Mouse (Mus musculus) liver, embryonic 12.5 days (tissue): Measurements from ENCODE around the gene Edil3. TPM values are rescaled to one million over a fixed set of nuclear protein-coding genes. Genes with fewer than 3 reads are reported as not detected.

Experiments
- ATAC-seq: fragments of 200-750 bp; cut with Nextera tagmentation; 2 replicates; pipeline ENCODE4 v1.8.0; 2017; ENCODE audit warnings: moderate number of reproducible peaks, mild to moderate bottlenecking, moderate library complexity
- H3K27ac ChIP-seq: fragments of 300-500 bp; sonication (generic); 2 replicates; pipeline ENCODE4 v1.5.1; 2016; ENCODE audit warnings: mild to moderate bottlenecking
- H3K27me3 ChIP-seq: fragments of 300-500 bp; sonication (generic); replicated peaks from 2 replicates; pipeline ENCODE4 v1.6.1; 2016; ENCODE audit warnings: mild to moderate bottlenecking, moderate library complexity
- H3K36me3 ChIP-seq: fragments of 300-500 bp; sonication (generic); 2 replicates; pipeline ENCODE4 v1.6.1; 2016; ENCODE audit warnings: mild to moderate bottlenecking, moderate library complexity
- H3K4me1 ChIP-seq: fragments of 300-500 bp; sonication (generic); 2 replicates; pipeline ENCODE4 v1.6.1; 2016
- H3K4me2 ChIP-seq: fragments of 300-500 bp; sonication (generic); 2 replicates; pipeline ENCODE4 v1.6.1; 2016; ENCODE audit warnings: mild to moderate bottlenecking, moderate library complexity
- H3K4me3 ChIP-seq: fragments of 300-500 bp; sonication (generic); 2 replicates; pipeline ENCODE4 v1.5.1; 2016; ENCODE audit warnings: mild to moderate bottlenecking, moderate library complexity
- H3K9ac ChIP-seq: fragments of 300-500 bp; sonication (generic); 2 replicates; pipeline ENCODE4 v1.6.1; 2016; ENCODE audit warnings: mild to moderate bottlenecking, moderate library complexity
- H3K9me3 ChIP-seq: fragments of 300-500 bp; sonication (generic); replicated peaks from 2 replicates; pipeline ENCODE4 v1.6.1; 2016; ENCODE audit warnings: mild to moderate bottlenecking, moderate library complexity
- WGBS: fragments of 180-500 bp; shearing (Covaris S2); methylation state at CpG from one replicate; pipeline ENCODE4 v1.1.7; 2016; ENCODE audit not compliant: insufficient replicate concordance; 5-methylcytosine and 5-hydroxymethylcytosine counted together
- polyA plus RNA-seq: library from polyadenylated mRNA; unstranded; fragments of >200 nt; fragmentation: Nextera tagmentation; extraction: Ambion mirVana; gene quantifications from 2 replicates; pipeline ENCODE4 v1.2.1, GENCODE M21; 2016

Edil3 gene
- polyA plus RNA-seq, 1 experiment from 2014 or later: 0.56 TPM

DNA sequence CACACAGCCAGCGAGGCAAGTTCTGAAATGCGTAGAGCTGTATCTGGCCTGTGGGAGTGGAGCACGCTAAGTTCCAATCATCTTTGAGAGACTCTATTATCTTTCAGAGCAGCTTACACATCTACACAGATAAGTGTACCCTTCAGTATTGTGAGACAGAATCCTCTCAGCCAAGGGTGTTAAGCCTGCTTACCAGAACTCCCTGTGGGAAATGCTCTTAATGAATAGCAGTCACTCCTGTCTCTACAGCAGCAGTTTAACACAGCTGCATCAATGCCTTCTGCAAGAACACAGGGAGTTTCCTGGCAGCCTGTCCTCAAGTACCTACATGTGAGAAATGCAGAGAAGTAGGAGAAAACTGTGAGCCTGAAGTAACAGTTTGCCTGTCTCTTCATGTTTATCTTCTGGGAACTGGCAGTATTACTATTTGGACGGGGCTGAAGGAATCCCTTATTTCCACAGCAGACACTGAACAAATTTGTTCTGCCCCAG, 324.8 kb downstream of the Edil3 start:
- Histone ChIP-seq H3K36me3 (no peaks in the 10 kb centered on the region), H3K27me3 (no peaks in the 10 kb centered on the region), H3K4me2 (no peak overlapping the region), H3K27ac (no peak overlapping the region), H3K9me3 (no peaks in the 10 kb centered on the region), H3K4me1 (no peaks in the 10 kb centered on the region), H3K4me3 (no peak overlapping the region), H3K9ac (no peak overlapping the region)
- WGBS: 45% methylated on average over 4 of the region's 4 CpGs
- 0 out of 2 replicates have a peak, but pooled peaks have one; percentile 37 for ATAC-seq

DNA sequence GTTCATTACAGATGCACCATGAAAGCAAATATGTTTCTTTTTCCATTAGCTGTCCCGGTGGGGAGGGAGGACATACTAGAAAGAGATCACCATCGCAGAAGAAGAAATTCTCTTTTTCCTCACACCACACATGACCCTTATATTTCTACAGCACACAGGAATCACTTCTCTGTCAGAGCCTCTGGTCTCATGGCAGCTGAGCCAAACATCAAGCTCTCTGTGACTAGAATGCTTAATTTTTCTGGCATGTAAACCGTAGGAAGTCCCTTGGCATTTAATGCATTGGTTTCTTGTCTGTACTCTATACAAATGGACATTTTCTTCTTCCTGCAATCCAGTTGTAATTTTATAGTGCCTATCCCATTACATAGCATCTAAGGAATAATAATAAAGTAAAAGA, 330.6 kb downstream of the Edil3 start:
- no peak for ATAC-seq
- WGBS: 66% methylated on average over 3 of the region's 3 CpGs

DNA sequence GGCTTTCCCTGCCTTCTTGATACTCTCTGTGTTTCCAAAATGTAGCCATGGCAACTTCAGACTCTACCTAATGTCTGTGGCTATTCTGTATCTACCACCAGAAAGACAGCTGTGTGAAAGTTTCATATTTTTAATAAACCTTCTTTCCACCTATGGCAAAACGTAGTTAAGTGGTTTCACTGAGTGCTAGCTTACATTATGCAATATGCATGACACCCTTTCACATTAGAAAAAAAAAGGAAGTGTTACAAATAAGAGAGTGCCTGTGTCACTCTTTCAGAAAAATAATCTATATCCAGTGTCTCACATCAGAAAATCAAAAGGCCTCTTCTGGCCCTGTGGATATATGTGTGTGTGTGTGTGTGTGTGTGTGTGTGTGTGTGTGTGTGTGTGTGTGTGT, 346.7 kb downstream of the Edil3 start:
- no peaks in the 10 kb centered on the region for H3K9me3 ChIP-seq
- no peak overlapping the region for H3K27ac ChIP-seq
- ATAC-seq: no peak
- no peaks in the 10 kb centered on the region for H3K4me1 ChIP-seq
- no peak overlapping the region for H3K9ac ChIP-seq
- H3K4me3 ChIP-seq: no peak overlapping the region
- no peaks in the 10 kb centered on the region for H3K27me3 ChIP-seq
- WGBS: 31% methylated on average over 1 of the region's 1 CpGs
- no peak overlapping the region for H3K4me2 ChIP-seq
- no peaks in the 10 kb centered on the region for H3K36me3 ChIP-seq

More for the DNA sequence above, 330.6 kb downstream of the Edil3 start:
- H3K27me3 ChIP-seq: no peaks in the 10 kb centered on the region
- H3K9me3 ChIP-seq: no peaks in the 10 kb centered on the region
- H3K4me3 ChIP-seq: no peak overlapping the region
- no peak overlapping the region for H3K4me2 ChIP-seq
- H3K4me1 ChIP-seq: no peaks in the 10 kb centered on the region
- no peak overlapping the region for H3K9ac ChIP-seq
- no peaks in the 10 kb centered on the region for H3K36me3 ChIP-seq
- no peak overlapping the region for H3K27ac ChIP-seq

DNA sequence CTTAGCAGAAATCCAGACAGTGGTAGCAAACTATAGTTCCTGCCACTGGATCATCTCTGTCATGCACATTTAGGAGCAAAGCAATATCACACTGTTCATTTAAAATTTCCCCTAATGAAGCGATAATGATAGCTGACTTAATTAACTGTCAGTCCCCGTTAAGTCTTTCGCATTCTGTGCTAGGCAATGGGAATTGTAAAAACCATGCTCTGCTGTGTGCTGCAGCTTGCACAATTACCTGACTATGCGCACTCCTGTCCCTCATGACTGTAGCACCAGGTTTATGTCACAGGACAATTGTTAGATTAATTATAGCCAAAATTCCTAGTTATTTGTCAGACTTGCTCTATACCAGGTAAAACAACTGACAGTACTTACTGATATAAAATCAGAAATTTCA, 348.8 kb downstream of the Edil3 start:
- Histone ChIP-seq H3K4me3 (no peak overlapping the region), H3K4me1 (no peaks in the 10 kb centered on the region), H3K9me3 (no peaks in the 10 kb centered on the region), H3K4me2 (no peak overlapping the region), H3K9ac (no peak overlapping the region), H3K27ac (no peak overlapping the region), H3K27me3 (no peaks in the 10 kb centered on the region), H3K36me3 (no peaks in the 10 kb centered on the region)
- 80% methylated on average over 4 of the region's 4 CpGs for WGBS
- ATAC-seq: no peak

DNA sequence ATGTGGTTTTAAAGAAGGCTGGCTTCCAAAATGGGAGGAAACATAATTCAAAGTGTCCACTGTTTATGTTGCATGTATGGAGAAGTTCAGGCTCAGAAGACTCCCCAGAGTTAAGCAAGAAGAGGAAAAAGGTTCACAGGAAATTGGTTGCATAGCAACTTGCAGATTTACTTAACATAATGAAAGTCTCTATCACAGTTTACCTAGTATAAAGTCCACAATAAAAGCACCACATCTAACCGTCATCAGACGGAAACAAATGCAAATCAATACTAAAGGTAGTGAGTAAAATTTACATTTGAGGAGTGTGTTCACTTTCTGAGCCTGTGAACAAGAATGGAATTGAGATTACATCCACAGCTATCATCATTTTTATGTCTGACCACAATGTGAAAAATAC, 353.9 kb downstream of the Edil3 start:
- Histone ChIP-seq H3K4me2 (no peak overlapping the region), H3K4me3 (no peak overlapping the region), H3K36me3 (no peaks in the 10 kb centered on the region), H3K9ac (no peak overlapping the region), H3K27me3 (no peaks in the 10 kb centered on the region), H3K9me3 (no peaks in the 10 kb centered on the region), H3K4me1 (no peaks in the 10 kb centered on the region), H3K27ac (no peak overlapping the region)
- 70% methylated on average over 2 of the region's 2 CpGs for WGBS
- ATAC-seq: no peak

DNA sequence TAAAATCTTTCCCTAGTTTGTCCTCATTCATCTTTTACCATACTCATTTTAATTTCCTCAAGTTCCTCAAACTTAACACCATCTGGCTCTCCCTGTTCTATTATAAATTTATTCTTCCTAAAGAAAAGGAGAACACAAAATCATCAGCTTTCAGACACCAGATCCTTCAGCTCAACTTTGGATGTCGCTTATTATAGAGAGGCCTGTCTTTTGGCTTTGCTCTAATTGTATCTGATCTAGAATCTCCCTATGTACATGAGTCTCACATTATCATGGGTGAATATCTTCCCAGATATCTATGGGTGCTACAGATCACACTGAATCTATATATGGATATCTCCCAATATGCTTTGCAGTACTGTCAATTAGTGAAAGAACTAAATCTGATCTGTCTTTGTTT, 367.8 kb downstream of the Edil3 start:
- Histone ChIP-seq H3K27ac (no peak overlapping the region), H3K27me3 (no peaks in the 10 kb centered on the region), H3K4me3 (no peak overlapping the region), H3K36me3 (no peaks in the 10 kb centered on the region), H3K9ac (no peak overlapping the region), H3K9me3 (no peaks in the 10 kb centered on the region), H3K4me1 (no peaks in the 10 kb centered on the region), H3K4me2 (no peak overlapping the region)
- 86% methylated on average over 1 of the region's 1 CpGs for WGBS
- ATAC-seq: no peak

DNA sequence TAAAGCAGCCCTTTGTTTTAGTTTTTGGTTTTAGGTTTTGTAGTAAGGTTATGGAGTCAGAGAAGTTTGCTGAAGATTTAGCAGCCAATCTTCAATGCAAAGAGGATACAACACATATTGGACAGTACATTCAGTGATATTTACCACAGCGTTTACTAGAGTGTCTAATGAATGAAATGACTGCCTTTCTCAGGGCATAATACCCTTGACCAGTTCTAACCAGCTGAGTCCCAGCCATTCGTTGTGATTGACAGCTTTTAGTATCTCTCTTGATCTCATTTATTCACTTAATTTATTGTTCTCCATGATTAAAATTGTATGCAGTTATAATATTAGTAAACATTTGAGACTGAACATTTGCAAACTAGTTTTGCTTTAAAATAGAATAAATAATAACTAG, 375.7 kb downstream of the Edil3 start:
- H3K4me1 ChIP-seq: no peaks in the 10 kb centered on the region
- no peak overlapping the region for H3K27ac ChIP-seq
- no peak overlapping the region for H3K4me3 ChIP-seq
- no peaks in the 10 kb centered on the region for H3K27me3 ChIP-seq
- H3K9me3 ChIP-seq: no peaks in the 10 kb centered on the region
- no peak overlapping the region for H3K4me2 ChIP-seq
- no peak for ATAC-seq
- WGBS: 52% methylated on average over 2 of the region's 2 CpGs
- H3K9ac ChIP-seq: no peak overlapping the region
- no peaks in the 10 kb centered on the region for H3K36me3 ChIP-seq

DNA sequence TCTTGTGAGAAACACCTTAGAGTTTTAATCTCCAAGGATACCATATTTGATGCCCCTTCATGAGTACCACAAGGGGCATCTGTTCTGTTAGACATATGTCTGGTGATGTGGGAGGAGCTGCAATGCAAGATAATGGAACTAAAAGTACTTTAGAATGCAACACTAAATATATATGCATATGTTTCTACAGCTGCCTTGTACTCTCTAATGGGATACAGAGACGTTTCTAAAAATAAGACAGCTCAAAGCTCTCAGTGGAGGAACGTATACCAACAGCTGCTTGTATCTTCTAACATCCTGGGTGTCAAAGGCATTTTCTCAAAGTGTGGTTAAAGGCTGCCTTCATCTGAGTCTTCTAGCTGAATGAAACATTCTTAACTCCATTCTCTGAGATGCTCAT, 378.0 kb downstream of the Edil3 start:
- no peaks in the 10 kb centered on the region for H3K36me3 ChIP-seq
- H3K9ac ChIP-seq: no peak overlapping the region
- no peaks in the 10 kb centered on the region for H3K9me3 ChIP-seq
- no peak overlapping the region for H3K4me3 ChIP-seq
- WGBS: 46% methylated on average over 2 of the region's 2 CpGs
- no peaks in the 10 kb centered on the region for H3K27me3 ChIP-seq
- H3K4me1 ChIP-seq: no peaks in the 10 kb centered on the region
- no peak overlapping the region for H3K4me2 ChIP-seq
- H3K27ac ChIP-seq: no peak overlapping the region
- no peak for ATAC-seq

DNA sequence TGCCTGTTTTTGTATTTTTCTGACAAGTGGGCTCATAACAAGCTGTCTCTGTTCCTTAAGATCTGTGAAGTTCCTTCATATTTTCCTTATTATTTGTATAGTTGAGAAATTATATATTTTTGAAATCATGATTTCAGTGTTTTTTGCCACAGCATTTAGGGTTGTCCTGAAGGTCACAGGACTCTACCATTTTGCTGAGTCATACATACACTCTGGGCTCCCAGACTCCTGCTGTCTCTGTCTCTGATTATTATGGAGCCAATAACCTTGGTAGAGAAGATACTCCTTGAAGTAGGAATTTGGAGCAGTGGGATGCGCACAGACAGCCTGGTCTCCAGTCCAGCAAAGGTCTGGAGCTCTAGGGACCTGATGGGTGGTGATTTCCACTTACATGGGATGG, 416.8 kb downstream of the Edil3 start:
- Histone ChIP-seq H3K9me3 (no peaks in the 10 kb centered on the region), H3K36me3 (no peaks in the 10 kb centered on the region), H3K27ac (no peak overlapping the region), H3K4me2 (no peak overlapping the region), H3K4me1 (no peaks in the 10 kb centered on the region), H3K4me3 (no peak overlapping the region), H3K9ac (no peak overlapping the region), H3K27me3 (no peaks in the 10 kb centered on the region)
- 94% methylated on average over 1 of the region's 1 CpGs for WGBS
- ATAC-seq: no peak

DNA sequence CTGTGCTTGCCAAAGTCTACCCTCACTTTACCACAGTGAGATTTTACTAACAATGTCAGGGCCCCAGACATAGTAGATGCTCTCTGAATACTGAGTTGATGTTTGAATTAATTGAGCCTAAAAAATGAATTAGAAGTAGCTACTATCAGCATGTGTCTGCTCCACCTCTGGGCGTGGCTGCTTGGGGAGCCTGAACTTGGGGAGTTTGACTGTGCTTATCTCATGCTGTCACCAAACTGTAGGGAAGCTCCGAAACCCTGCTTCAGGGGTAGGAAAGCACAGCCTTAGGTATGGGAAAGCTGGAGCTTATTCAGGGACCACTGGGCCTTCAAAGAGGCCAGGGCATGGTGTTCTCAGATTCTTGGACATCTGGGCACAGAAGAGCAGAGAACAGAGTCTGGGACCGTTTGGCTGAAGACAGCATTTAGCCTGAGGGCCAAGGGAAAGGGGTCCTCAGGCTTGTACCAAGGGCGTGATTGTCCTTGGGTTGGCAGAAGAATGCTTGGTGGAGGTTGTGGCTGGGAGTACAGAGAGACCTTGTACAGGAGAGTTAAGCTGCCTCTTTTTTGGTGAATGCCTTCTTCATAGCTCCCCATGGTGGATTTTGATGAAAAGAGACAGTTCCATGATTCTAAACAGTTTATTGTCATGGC, 432.8 kb downstream of the Edil3 start:
- H3K27ac ChIP-seq: peak overlapping the region; percentile 64; the same call in 1 of the 2 replicates
- peak overlapping the region; percentile 48 for H3K4me2 ChIP-seq
- peak; percentile 100 for ATAC-seq
- no peaks in the 10 kb centered on the region for H3K27me3 ChIP-seq
- no peaks in the 10 kb centered on the region for H3K9me3 ChIP-seq
- peaks cover 16% of the 10 kb centered on the region for H3K4me1 ChIP-seq
- 50% methylated on average over 4 of the region's 4 CpGs for WGBS
- no peak overlapping the region for H3K9ac ChIP-seq
- no peaks in the 10 kb centered on the region for H3K36me3 ChIP-seq
- H3K4me3 ChIP-seq: no peak overlapping the region

DNA sequence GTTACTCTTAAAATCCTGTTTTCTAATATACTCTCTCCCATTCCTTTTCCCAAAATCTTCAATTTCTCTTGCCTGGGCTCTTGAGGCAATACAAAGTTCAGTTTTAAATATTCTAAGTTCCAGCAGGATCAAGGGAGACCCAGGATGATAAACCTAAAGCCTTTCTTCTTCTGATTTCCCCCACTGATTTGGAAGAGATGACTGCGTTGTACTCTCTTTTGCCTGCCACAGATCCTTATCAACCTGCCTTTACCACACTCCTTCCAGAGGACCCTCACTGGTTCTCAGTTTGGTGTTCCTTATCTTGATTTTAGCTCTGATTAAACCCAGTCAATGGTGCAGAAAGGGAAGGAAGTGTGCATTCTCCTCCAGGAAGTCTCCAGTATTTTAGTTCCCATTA, 435.6 kb downstream of the Edil3 start:
- WGBS: 18% methylated on average over 1 of the region's 1 CpGs
- Histone ChIP-seq H3K4me3 (no peak overlapping the region), H3K9me3 (no peaks in the 10 kb centered on the region), H3K27me3 (no peaks in the 10 kb centered on the region), H3K9ac (no peak overlapping the region), H3K4me1 (peaks cover 16% of the 10 kb centered on the region), H3K4me2 (no peak overlapping the region), H3K27ac (no peak overlapping the region), H3K36me3 (no peaks in the 10 kb centered on the region)
- ATAC-seq: no peak

DNA sequence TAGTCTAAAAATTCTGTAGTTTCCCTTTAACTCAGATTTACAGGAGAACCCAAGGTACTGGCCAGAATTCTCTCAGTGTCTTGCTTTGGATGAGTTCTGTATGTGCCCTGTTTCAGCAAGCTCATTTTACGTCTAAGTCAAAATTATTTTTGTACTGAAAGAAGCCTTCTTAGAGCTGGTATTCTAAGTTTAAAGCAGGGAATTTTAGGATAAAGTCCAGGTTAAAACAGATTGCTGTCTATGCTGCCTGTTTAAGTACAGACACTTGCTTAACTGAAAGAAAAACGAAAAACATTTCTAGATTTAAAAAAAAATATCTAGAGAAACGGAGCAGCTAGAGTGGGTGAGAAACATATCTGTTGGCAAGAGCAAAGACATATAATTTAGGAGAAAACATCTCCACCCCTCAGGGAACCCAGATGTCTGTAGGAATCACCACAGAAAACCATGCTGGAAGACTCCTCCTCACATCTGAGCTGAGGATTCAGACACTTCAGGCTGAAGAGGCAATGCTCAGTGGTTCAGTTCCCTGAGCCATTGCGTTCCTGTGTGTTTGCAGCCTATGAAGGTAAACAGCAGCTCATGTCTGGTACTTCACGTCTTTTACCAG, 465.5 kb downstream of the Edil3 start:
- H3K36me3 ChIP-seq: no peaks in the 10 kb centered on the region
- H3K4me2 ChIP-seq: no peak overlapping the region
- H3K9ac ChIP-seq: no peak overlapping the region
- no peak overlapping the region for H3K4me3 ChIP-seq
- no peaks in the 10 kb centered on the region for H3K4me1 ChIP-seq
- no peaks in the 10 kb centered on the region for H3K9me3 ChIP-seq
- no peaks in the 10 kb centered on the region for H3K27me3 ChIP-seq
- ATAC-seq: no peak
- no peak overlapping the region for H3K27ac ChIP-seq
- WGBS: 59% methylated on average over 5 of the region's 5 CpGs

DNA sequence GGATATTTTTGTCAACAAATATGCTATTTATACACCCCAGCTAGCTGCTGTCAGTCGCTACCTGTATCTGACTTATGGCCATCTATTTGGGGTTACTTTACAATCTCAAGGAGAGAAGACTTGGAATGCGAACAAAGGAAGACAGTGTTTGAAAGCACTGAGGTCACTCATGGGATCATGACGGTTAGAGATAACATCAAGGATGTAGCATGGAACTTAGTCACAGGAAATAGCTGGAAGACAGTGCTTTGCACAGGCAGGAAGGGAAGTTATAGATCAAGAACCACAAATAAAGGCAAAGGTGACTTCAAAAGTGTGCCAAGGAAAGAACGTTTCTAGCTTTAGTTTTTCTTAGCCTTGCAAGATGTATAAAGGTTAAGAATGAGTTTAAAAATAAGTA, 466.9 kb downstream of the Edil3 start:
- H3K9me3 ChIP-seq: no peaks in the 10 kb centered on the region
- no peak for ATAC-seq
- no peak overlapping the region for H3K4me3 ChIP-seq
- H3K4me2 ChIP-seq: no peak overlapping the region
- H3K27ac ChIP-seq: no peak overlapping the region
- WGBS: 40% methylated on average over 4 of the region's 4 CpGs
- no peak overlapping the region for H3K9ac ChIP-seq
- H3K36me3 ChIP-seq: no peaks in the 10 kb centered on the region
- no peaks in the 10 kb centered on the region for H3K4me1 ChIP-seq
- no peaks in the 10 kb centered on the region for H3K27me3 ChIP-seq
